Mouse (Mus musculus) embryonic facial prominence, embryonic 14.5 days (tissue): ENCODE data around the gene Ms4a18. TPM values are rescaled to one million over a fixed set of nuclear protein-coding genes. Genes with fewer than 3 reads are reported as not detected.

ENCODE experiments used
- ATAC-seq: fragments of 200-750 bp; cut with Nextera tagmentation; 2 replicates; pipeline ENCODE4 v1.8.0; 2017; ENCODE audit warnings: low read depth, moderate number of reproducible peaks, moderate TSS enrichment
- DNase-seq: peaks from one replicate; pipeline ENCODE4 v3.0.0-alpha.2; 2015; ENCODE audit warnings: low spot score
- H3K27ac ChIP-seq: fragments of 300-500 bp; sonication (generic); replicated peaks from 2 replicates; pipeline ENCODE4 v1.5.1; 2014; ENCODE audit warnings: low read depth, mild to moderate bottlenecking, low read length, moderate library complexity
- H3K27me3 ChIP-seq: fragments of 300-500 bp; sonication (generic); replicated peaks from 2 replicates; pipeline ENCODE4 v1.6.1; 2014; ENCODE audit warnings: low read length; ENCODE audit not compliant: control insufficient read depth, insufficient read depth
- H3K36me3 ChIP-seq: fragments of 300-500 bp; sonication (generic); 2 replicates; pipeline ENCODE4 v1.6.1; 2014; ENCODE audit warnings: low read length, mixed read lengths; ENCODE audit not compliant: control insufficient read depth, insufficient read depth
- H3K4me1 ChIP-seq: fragments of 300-500 bp; sonication (generic); 2 replicates; pipeline ENCODE4 v1.6.1; 2014; ENCODE audit warnings: antibody characterized with exemption, low read length; ENCODE audit not compliant: control insufficient read depth, insufficient read depth
- H3K4me2 ChIP-seq: fragments of 300-500 bp; sonication (generic); 2 replicates; pipeline ENCODE4 v1.6.1; 2014; ENCODE audit warnings: low read depth, mild to moderate bottlenecking, low read length, moderate library complexity, mixed read lengths
- H3K4me3 ChIP-seq: fragments of 300-500 bp; sonication (generic); 2 replicates; pipeline ENCODE4 v1.5.1; 2014; ENCODE audit warnings: low read depth, mild to moderate bottlenecking, low read length
- H3K9ac ChIP-seq: fragments of 300-500 bp; sonication (generic); 2 replicates; pipeline ENCODE4 v1.6.1; 2014; ENCODE audit warnings: low read depth, mild to moderate bottlenecking, low read length, moderate library complexity, mixed read lengths
- H3K9me3 ChIP-seq: fragments of 300-500 bp; sonication (generic); 2 replicates; pipeline ENCODE4 v1.6.1; 2016; ENCODE audit warnings: low read length; ENCODE audit not compliant: control insufficient read depth
- WGBS: fragments of 180-500 bp; shearing (Covaris S2); extraction: QIAGEN DNeasy Blood & Tissue Kit; methylation state at CpG from one replicate; pipeline ENCODE4 v1.1.7; 2014; 5-methylcytosine and 5-hydroxymethylcytosine counted together
- polyA plus RNA-seq: library from polyadenylated mRNA; unstranded; fragments of >200 nt; fragmentation: Nextera tagmentation; extraction: Ambion mirVana; gene quantifications from 2 replicates; pipeline ENCODE4 v1.2.1, GENCODE M21; 2014

The Ms4a18 gene
- polyA plus RNA-seq, 1 experiment from 2014 or later: not detected

GRCm38 (mm10) chr19:11048503-11048902 lies 30.7 kb upstream of the Ms4a18 start:
- Histone ChIP-seq H3K27me3 (no peaks in the 10 kb centered on the region), H3K4me3 (no peak overlapping the region), H3K36me3 (no peaks in the 10 kb centered on the region), H3K9ac (no peak overlapping the region), H3K4me2 (no peak overlapping the region), H3K27ac (no peak overlapping the region), H3K9me3 (no peaks in the 10 kb centered on the region), H3K4me1 (no peaks in the 10 kb centered on the region)
- ATAC-seq: no peak
- DNase-seq: no peak
- WGBS: 75% methylated on average over 1 of the region's 1 CpGs

- H3K4me1 ChIP-seq: no peaks in the 10 kb centered on the region
- H3K27ac ChIP-seq: no peak overlapping the region
- H3K9me3 ChIP-seq: no peaks in the 10 kb centered on the region
- no peak for ATAC-seq
- no peak overlapping the region for H3K4me3 ChIP-seq
- no peak overlapping the region for H3K4me2 ChIP-seq
- no peaks in the 10 kb centered on the region for H3K36me3 ChIP-seq
- 77% methylated on average over 6 of the region's 6 CpGs for WGBS
- no peak overlapping the region for H3K9ac ChIP-seq
- no peak for DNase-seq
- H3K27me3 ChIP-seq: no peaks in the 10 kb centered on the region
These were observed 30.2 kb upstream of the Ms4a18 start for GRCm38 (mm10) chr19:11048009-11048408.

- WGBS: 8% methylated on average over 26 of the region's 40 CpGs
- peak overlapping the region; percentile 34 for H3K4me3 ChIP-seq
- no peak overlapping the region for H3K27ac ChIP-seq
- H3K4me1 ChIP-seq: no peaks in the 10 kb centered on the region
- H3K36me3 ChIP-seq: no peaks in the 10 kb centered on the region
- peak; percentile 73 for DNase-seq
- H3K9ac ChIP-seq: peak overlapping the region; percentile 45
- H3K9me3 ChIP-seq: no peaks in the 10 kb centered on the region
- H3K27me3 ChIP-seq: no peaks in the 10 kb centered on the region
- H3K4me2 ChIP-seq: peak overlapping the region; percentile 57
- ATAC-seq: peak; percentile 99
These were observed 27.3 kb upstream of the Ms4a18 start for GRCm38 (mm10) chr19:11044996-11045711.

GRCm38 (mm10) chr19:11044671-11044995 lies 26.8 kb upstream of the Ms4a18 start:
- ATAC-seq (no peak; the same call in 1 of the 2 replicates), DNase-seq (no peak)
- Histone ChIP-seq H3K4me1 (no peaks in the 10 kb centered on the region), H3K9ac (peak overlapping the region; percentile 45), H3K4me3 (peak overlapping the region; percentile 34), H3K4me2 (peak overlapping the region; percentile 57), H3K27me3 (no peaks in the 10 kb centered on the region), H3K9me3 (no peaks in the 10 kb centered on the region), H3K27ac (no peak overlapping the region), H3K36me3 (no peaks in the 10 kb centered on the region)
- WGBS: 15% methylated on average over 5 of the region's 5 CpGs

- no peaks in the 10 kb centered on the region for H3K27me3 ChIP-seq
These were observed 19.7 kb upstream of the Ms4a18 start for GRCm38 (mm10) chr19:11037570-11037969.

GRCm38 (mm10) chr19:11022382-11022781 lies 4.6 kb upstream of the Ms4a18 start:
- no peak for DNase-seq

More at GRCm38 (mm10) chr19:11037570-11037969, 19.7 kb upstream of the Ms4a18 start:
- Histone ChIP-seq H3K4me2 (no peak overlapping the region), H3K4me1 (no peaks in the 10 kb centered on the region), H3K9me3 (no peaks in the 10 kb centered on the region), H3K36me3 (no peaks in the 10 kb centered on the region), H3K27ac (no peak overlapping the region), H3K9ac (no peak overlapping the region), H3K4me3 (no peak overlapping the region)
- ATAC-seq (no peak), DNase-seq (no peak)

GRCm38 (mm10) chr19:11017251-11017650 lies 580 bp downstream of the Ms4a18 start:
- WGBS: 79% methylated on average over 2 of the region's 2 CpGs

More at GRCm38 (mm10) chr19:11022382-11022781, 4.6 kb upstream of the Ms4a18 start:
- Histone ChIP-seq H3K27ac (no peak overlapping the region), H3K27me3 (no peaks in the 10 kb centered on the region), H3K36me3 (no peaks in the 10 kb centered on the region), H3K4me2 (no peak overlapping the region), H3K4me1 (no peaks in the 10 kb centered on the region), H3K4me3 (no peak overlapping the region), H3K9me3 (no peaks in the 10 kb centered on the region), H3K9ac (no peak overlapping the region)
- ATAC-seq: no peak

GRCm38 (mm10) chr19:11015998-11016397 lies 1.8 kb downstream of the Ms4a18 start:
- ATAC-seq: no peak
- Histone ChIP-seq H3K4me1 (no peaks in the 10 kb centered on the region), H3K36me3 (no peaks in the 10 kb centered on the region), H3K27me3 (no peaks in the 10 kb centered on the region), H3K9me3 (no peaks in the 10 kb centered on the region), H3K27ac (no peak overlapping the region), H3K4me3 (no peak overlapping the region), H3K4me2 (no peak overlapping the region), H3K9ac (no peak overlapping the region)
- 72% methylated on average over 1 of the region's 1 CpGs for WGBS
- no peak for DNase-seq

More at GRCm38 (mm10) chr19:11017251-11017650, 580 bp downstream of the Ms4a18 start:
- H3K9ac ChIP-seq: no peak overlapping the region
- no peak overlapping the region for H3K27ac ChIP-seq
- no peaks in the 10 kb centered on the region for H3K36me3 ChIP-seq
- ATAC-seq: no peak
- no peaks in the 10 kb centered on the region for H3K4me1 ChIP-seq
- no peak overlapping the region for H3K4me3 ChIP-seq
- DNase-seq: no peak
- H3K9me3 ChIP-seq: no peaks in the 10 kb centered on the region
- H3K27me3 ChIP-seq: no peaks in the 10 kb centered on the region
- H3K4me2 ChIP-seq: no peak overlapping the region

GRCm38 (mm10) chr19:11015468-11015867 lies 2.4 kb downstream of the Ms4a18 start:
- ATAC-seq: no peak
- Histone ChIP-seq H3K36me3 (no peaks in the 10 kb centered on the region), H3K4me1 (no peaks in the 10 kb centered on the region)

More at GRCm38 (mm10) chr19:11015468-11015867, 2.4 kb downstream of the Ms4a18 start:
- Histone ChIP-seq H3K9ac (no peak overlapping the region), H3K27me3 (no peaks in the 10 kb centered on the region), H3K9me3 (no peaks in the 10 kb centered on the region), H3K27ac (no peak overlapping the region), H3K4me3 (no peak overlapping the region), H3K4me2 (no peak overlapping the region)
- DNase-seq: no peak
